Mouse (Mus musculus) cortical plate, adult 2 months (tissue): ENCODE measurements around the gene Rapgef5. TPM values are rescaled to one million over a fixed set of nuclear protein-coding genes. Genes with fewer than 3 reads are reported as not detected.

Experiments
- H3K27ac ChIP-seq: fragments of 200-500 bp; 2 replicates; pipeline ENCODE4 v1.5.1; 2012; ENCODE audit warnings: low read length, control low read depth, inconsistent platforms; ENCODE audit not compliant: insufficient read depth
- H3K4me1 ChIP-seq: fragments of 200-500 bp; 2 replicates; pipeline ENCODE4 v1.6.1; 2011; ENCODE audit warnings: low read length; ENCODE audit not compliant: control insufficient read depth, insufficient read depth
- H3K4me3 ChIP-seq: fragments of 200-500 bp; 2 replicates; pipeline ENCODE4 v1.5.1; 2011; ENCODE audit warnings: mild to moderate bottlenecking, low read length, control low read depth; ENCODE audit not compliant: insufficient read depth
- CTCF ChIP-seq: fragments of 200-500 bp; IDR thresholded peaks from 2 replicates; pipeline ENCODE4 v1.5.1; 2011; ENCODE audit warnings: mild to moderate bottlenecking, control low read depth, low read length; ENCODE audit not compliant: insufficient read depth; ENCODE audit errors: extremely low read depth
- POLR2A ChIP-seq: fragments of 200-500 bp; IDR thresholded peaks from 2 replicates; pipeline ENCODE4 v1.6.1; 2011; ENCODE audit warnings: mild to moderate bottlenecking, low read length, control low read depth; ENCODE audit not compliant: insufficient read depth; ENCODE audit errors: extremely low read depth
- polyA plus RNA-seq: library from polyadenylated mRNA; depleted of rRNA; stranded (reverse); fragments of >200 nt; gene quantifications from 2 replicates; pipeline ENCODE4 v1.2.3, GENCODE M21; 2012

The Rapgef5 gene
- polyA plus RNA-seq, 1 experiment: 61.7 TPM

DNA sequence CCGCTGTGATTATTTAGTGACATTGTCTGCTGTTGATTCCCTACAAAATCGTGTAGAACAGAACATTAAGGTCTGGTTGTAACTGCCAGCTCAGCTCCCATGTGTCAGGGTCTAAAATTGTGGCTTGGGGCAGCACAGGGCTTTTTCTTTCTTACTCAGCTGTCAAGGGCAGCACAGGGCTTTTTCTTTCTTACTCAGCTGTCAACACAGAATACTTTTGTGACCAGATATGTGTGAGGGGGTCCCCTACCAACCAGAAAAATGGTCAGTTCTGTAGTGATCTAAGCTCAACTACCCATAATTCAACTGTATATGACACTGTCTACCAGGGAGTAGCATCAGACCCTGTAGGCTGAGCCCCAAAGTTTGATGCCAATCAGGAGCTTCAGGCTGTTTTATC is 167.1 kb downstream of the Rapgef5 start:
- no peak for TF ChIP-seq CTCF
- Histone ChIP-seq H3K27ac (no peak overlapping the region), H3K4me3 (no peak overlapping the region), H3K4me1 (peaks cover 2% of the 10 kb centered on the region; the same call in 1 of the 2 replicates)

DNA sequence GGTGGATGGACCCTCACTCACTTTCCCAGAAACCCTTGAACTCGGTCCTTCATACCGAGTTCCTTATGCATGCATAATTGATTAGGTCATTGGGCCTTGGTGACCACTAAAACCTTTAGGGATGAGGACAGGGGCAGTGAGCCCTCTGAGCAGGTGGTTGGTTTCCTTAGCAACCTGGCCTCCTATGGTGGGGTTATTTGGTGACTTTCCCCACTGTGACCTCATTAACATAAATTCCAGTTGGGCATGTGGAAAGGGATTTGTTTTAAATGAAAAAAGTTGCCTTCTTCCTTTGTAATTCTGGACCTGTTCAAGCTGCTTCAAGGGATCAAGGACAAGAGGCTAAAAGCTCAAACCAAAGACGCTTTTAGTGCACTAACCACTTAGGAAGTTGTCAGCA is 167.7 kb downstream of the Rapgef5 start:
- no peak for TF ChIP-seq POLR2A
- TF ChIP-seq CTCF: no peak
- H3K4me1 ChIP-seq: peaks cover 2% of the 10 kb centered on the region; the same call in 1 of the 2 replicates
- no peak overlapping the region for H3K27ac ChIP-seq
- H3K4me3 ChIP-seq: no peak overlapping the region

DNA sequence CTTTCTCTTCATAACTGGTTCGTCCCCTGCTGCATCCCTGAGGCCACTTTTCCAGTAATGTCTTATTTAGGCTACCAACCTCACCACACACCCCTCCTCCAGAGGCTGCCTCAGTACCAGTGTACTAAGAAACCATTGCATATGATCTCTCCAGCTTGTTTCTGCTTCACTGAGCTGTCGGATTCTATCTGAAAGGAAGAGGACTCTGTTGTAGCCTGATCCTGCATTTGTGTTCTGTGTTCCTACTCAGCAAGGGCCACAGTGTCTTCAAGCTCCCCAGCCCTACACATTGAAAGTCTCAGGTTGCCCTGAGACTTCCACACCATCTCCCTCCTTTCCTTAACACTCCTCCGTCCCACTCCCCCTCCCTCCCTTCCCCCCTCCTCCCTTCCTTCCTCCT is 168.5 kb downstream of the Rapgef5 start:
- peaks cover 2% of the 10 kb centered on the region for H3K4me1 ChIP-seq
- TF ChIP-seq POLR2A (no peak), CTCF (no peak)
- no peak overlapping the region for H3K4me3 ChIP-seq
- no peak overlapping the region for H3K27ac ChIP-seq

DNA sequence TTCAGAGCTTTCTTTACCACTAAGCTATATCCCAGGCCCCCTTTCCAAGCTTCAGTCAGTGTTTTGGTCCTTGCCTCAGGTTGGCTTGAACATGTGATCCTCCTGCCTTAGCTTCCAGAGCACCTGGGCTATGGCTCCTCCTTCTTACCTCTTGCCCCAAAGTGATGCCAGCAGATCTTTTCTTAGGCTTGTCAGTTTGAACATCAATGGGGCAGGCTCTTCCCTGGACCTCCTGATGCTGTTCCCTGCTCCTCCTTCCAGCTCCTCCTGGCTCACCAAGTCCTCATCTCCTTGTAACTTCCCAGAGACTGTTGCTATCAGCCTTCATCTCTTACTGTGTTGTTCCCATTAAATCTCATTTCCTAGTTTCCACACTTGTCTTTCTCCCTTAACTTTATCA is 169.1 kb downstream of the Rapgef5 start:
- Histone ChIP-seq H3K4me3 (no peak overlapping the region), H3K27ac (no peak overlapping the region), H3K4me1 (peaks cover under 1% of the 10 kb centered on the region)
- TF ChIP-seq CTCF (no peak), POLR2A (no peak)

DNA sequence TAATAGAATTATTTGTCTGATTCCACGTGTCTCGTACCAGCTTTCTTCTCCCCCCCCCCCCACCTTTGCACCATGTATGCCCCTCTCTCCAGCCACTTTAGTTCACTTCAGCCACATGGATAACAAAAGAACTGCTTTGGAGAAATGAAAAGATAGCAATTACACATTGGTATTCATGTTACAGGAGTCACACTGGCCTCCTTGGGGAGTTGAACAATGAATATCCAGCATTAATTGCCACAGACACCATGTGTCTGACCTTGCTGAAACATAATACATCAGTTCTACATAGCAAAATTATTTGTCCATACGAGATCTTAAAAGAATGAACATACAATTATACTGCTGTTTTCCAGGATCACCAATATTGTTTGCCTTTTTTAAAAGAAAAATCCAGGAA is 170.5 kb downstream of the Rapgef5 start:
- H3K4me1 ChIP-seq: peaks cover 3% of the 10 kb centered on the region; the same call in 1 of the 2 replicates
- no peak overlapping the region for H3K27ac ChIP-seq
- H3K4me3 ChIP-seq: no peak overlapping the region
- TF ChIP-seq POLR2A: no peak
- TF ChIP-seq CTCF: no peak

DNA sequence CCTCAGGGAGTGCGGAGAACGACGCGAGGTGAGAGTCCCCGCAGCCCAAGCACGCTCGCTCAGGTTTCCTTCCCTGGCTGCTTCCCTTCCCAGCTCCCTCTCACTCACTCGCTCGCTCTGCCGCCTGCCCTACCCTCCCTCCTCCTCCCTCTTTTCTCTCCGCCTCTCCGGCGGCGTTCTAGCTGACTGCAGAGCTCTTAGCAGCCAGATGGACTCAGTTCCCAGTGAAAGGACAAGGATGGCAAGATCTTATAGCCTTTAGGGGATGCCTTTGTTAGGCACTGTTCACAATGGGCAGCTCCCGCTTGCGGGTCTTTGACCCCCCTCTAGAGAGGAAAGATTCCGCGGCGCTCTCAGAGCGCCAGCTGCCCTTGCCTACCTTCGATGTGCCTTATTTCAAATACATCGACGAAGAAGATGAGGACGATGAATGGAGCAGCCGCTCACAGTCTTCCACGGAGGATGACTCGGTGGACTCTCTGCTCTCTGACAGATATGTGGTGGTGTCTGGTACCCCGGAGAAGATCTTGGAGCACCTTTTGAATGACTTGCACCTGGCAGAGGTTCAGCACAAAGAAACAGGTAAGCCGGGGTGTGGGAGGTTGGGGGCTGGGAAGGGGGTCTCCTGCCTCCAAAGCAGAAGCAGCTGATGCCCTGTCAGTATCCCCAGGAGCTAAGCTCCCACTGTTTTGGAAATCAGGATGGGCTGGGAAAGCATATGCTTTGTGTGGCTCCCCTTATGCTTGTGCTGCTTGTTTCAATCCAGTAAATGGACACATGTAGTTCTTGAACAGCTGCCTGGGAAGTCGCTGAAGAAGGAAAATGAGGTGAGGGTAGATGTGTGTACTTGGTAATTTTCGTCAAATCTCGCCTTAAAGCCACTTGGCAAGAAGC is 172.6 kb downstream of the Rapgef5 start:
- TF ChIP-seq CTCF (no peak), POLR2A (peak; percentile 77)
- Histone ChIP-seq H3K4me3 (peak overlapping the region; percentile 50), H3K27ac (0 out of 2 replicates have a peak overlapping the region, but pooled peaks have one; percentile 21), H3K4me1 (peaks cover 3% of the 10 kb centered on the region)

DNA sequence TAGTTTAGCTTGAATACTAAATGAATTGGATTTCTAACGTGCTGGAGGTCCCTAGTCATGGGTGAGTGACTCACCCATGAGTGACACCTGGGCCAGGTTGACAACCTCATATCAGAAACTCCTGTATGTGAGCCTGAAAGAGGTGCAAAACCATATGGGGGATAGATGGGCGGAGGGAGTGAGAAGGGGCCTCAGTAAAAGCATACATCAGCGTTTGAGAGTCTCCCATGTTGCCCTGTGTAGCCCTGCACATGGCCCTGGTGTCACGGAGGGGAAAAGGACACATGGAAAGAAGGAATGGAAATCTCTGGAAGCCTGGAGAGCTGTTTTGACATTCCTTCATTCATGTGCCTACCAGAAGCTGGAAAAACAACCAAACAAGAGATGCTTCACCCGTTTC is 175.1 kb downstream of the Rapgef5 start:
- Histone ChIP-seq H3K27ac (no peak overlapping the region), H3K4me3 (no peak overlapping the region; the same call in 1 of the 2 replicates), H3K4me1 (peaks cover 3% of the 10 kb centered on the region)
- TF ChIP-seq POLR2A (no peak), CTCF (no peak)

DNA sequence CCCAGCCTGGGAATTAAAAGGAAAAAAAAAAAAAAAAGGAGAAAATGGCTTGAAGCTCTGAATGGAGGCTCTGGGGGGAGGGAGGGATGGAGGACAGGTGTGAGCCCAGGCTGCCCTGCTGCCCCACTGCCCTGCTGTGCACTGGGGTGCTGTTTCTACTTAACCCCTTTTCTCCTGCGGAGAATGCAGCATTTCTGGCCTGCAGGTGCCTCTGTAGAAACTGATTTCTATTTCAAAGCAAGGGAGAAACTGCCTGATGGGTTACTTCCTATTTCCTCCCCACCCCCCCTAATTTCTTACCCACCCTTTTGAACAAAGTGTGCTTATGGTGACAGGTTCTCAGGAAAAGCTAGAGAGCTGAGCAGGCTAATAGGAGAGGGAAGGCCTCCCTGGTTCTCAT is 176.5 kb downstream of the Rapgef5 start:
- Histone ChIP-seq H3K4me3 (no peak overlapping the region), H3K27ac (no peak overlapping the region), H3K4me1 (peaks cover 3% of the 10 kb centered on the region)
- TF ChIP-seq CTCF (no peak), POLR2A (no peak)

DNA sequence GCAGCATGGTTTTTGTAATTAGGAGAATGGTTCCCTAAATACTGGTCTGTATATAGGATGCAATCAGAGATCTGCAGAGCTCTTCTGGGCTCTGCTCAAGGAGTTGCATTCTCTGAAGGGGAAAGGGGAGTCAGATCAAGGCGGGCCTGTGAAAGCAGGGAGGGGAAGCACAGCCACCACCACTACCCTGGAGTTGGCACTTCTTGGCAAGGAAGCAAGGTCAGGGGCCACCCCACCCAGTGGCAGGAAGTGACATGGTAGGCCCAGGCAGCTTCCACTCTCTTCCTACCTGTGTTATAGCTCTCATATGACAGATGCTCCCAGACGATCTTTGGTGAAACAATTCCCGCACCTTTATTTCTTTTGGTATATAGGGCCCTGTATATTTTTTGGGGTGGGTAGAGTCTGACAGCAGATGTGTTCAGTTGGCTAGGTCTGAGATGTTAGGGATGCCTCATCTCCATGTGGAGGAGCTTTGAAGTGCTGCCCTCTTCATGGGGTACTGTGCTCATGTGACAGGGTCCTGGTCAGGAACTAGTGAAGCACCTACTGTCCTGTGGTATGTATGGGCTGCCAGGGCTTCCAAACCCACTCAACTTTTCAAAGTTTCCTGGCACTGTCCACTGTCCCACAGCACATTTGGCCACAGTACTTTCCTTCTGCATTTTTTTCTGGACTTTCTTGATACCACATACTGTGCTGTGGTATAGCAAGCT is 183.8 kb downstream of the Rapgef5 start:
- Histone ChIP-seq H3K4me3 (no peak overlapping the region), H3K4me1 (0 out of 2 replicates have a peak, but pooled peaks cover 2% of the 10 kb centered on the region), H3K27ac (no peak overlapping the region)
- TF ChIP-seq CTCF: no peak
- TF ChIP-seq POLR2A: no peak
